Comparison of ENCODE assay signal across 9 mouse cellular contexts in genomic region chr13:40977609-40978008, GRCm38 (mm10). TPM values are rescaled to one million over a fixed set of nuclear protein-coding genes. Genes with fewer than 3 reads are reported as not detected.
A peak's percentile ranks its signal among the peaks of the same experiment; 100 is the strongest.
DNase-seq lines count a peak whose midpoint lies in the region; ATAC-seq and TF ChIP-seq lines count a peak whose summit lies in the region.
"Had no signal": no experiment of that assay in that cellular context is flagged by ENCODE, and none has a peak within 500 bp of the region (broad histone marks: within the 10 kb centered on the region; RNA-seq: fewer than 3 reads in every experiment).

No protein-coding gene starts in this region.

- H3K4me2 ChIP-seq in liver, embryonic 14.5 days (ENCODE audit: low read depth), result no peak overlapping the region
- H3K4me2 ChIP-seq: lung, embryonic 15.5 days had no signal

- peak; percentile 59 for TF ChIP-seq RAD21 in MEL (IDR thresholded peaks at IDR 0.05; ENCODE audit: low read depth, low read length)

- no peaks in the 10 kb centered on the region for H3K9me3 ChIP-seq in MEL (replicated peaks; ENCODE audit: insufficient read depth, low read length)
- no peaks in the 10 kb centered on the region for H3K9me3 ChIP-seq in heart, embryonic 10.5 days
- H3K9me3 ChIP-seq in liver, embryonic 14.5 days (ENCODE audit: control insufficient read depth, low read length), result no peaks in the 10 kb centered on the region
- H3K9me3 ChIP-seq: lung, embryonic 15.5 days had no signal

- H3K27me3 ChIP-seq in MEL (ENCODE audit: control insufficient read depth in 1 of 2, insufficient read depth in 2 of 2, low read length in 2 of 2), result no peaks in the 10 kb centered on the region
- H3K27me3 ChIP-seq in heart, embryonic 10.5 days (ENCODE audit: insufficient read depth, poor library complexity, severe bottlenecking), result no peaks in the 10 kb centered on the region
- H3K27me3 ChIP-seq in liver, embryonic 14.5 days (ENCODE audit: control insufficient read depth, insufficient read depth, low read length), result no peaks in the 10 kb centered on the region
- H3K27me3 ChIP-seq: lung, embryonic 15.5 days had no signal

- no peak overlapping the region for H3K27ac ChIP-seq in MEL (ENCODE audit: control insufficient read depth, low read depth, low read length)
- H3K27ac ChIP-seq in heart, embryonic 10.5 days, result no peak overlapping the region
- H3K27ac ChIP-seq in liver, embryonic 14.5 days, result no peak overlapping the region
- H3K27ac ChIP-seq: lung, embryonic 15.5 days had no signal

- TF ChIP-seq POLR2A in MEL (IDR thresholded peaks at IDR 0.05; ENCODE audit: control insufficient read depth in 1 of 2, insufficient read depth in 1 of 2, low read depth in 1 of 2, low read length in 2 of 2, poor library complexity in 1 of 2), result no peak

- peak; percentile 86 to 91 (median 90) for TF ChIP-seq CTCF in MEL (IDR thresholded peaks at IDR 0.05 in 2 of 3, conservative IDR thresholded peaks at IDR 0.05 in 1 of 3; ENCODE audit: control insufficient read depth in 1 of 3, insufficient read depth in 1 of 3, low read depth in 2 of 3, low read length in 3 of 3, poor library complexity in 1 of 3, severe bottlenecking in 1 of 3)
- peak; percentile 90 for TF ChIP-seq CTCF in liver, embryonic 14.5 days (IDR thresholded peaks at IDR 0.05; ENCODE audit: low read depth)

- H3K79me2 ChIP-seq in MEL (ENCODE audit: control insufficient read depth, insufficient read depth, low read length, poor library complexity), result no peaks in the 10 kb centered on the region

- no peak for TF ChIP-seq EP300 in MEL (IDR thresholded peaks at IDR 0.05; ENCODE audit: low read depth in 1 of 2, low read length in 2 of 2)
- TF ChIP-seq EP300 in liver, embryonic 14.5 days (IDR thresholded peaks at IDR 0.05; ENCODE audit: low read depth), result no peak

- ATAC-seq in liver, embryonic 14.5 days (ENCODE audit: insufficient read depth), result no peak

- 21% methylated on average over 7 of the region's 7 CpGs for whole genome bisulfite sequencing in heart, embryonic 10.5 days
- 9% methylated on average over 7 of the region's 7 CpGs for WGBS in liver, embryonic 14.5 days (ENCODE audit: insufficient replicate concordance)

- no peak overlapping the region for H3K9ac ChIP-seq in MEL (ENCODE audit: control insufficient read depth, low read depth, low read length, poor library complexity, severe bottlenecking)
- H3K9ac ChIP-seq in liver, embryonic 14.5 days (replicated peaks), result no peak overlapping the region
- H3K9ac ChIP-seq: lung, embryonic 15.5 days had no signal

- DNase-seq in layer of hippocampus, adult 11-12 months (ENCODE audit: low spot score), result peak; percentile 62
- no peak for DNase-seq in layer of hippocampus, adult 9-10 months (ENCODE audit: low spot score)
- peak; percentile 76 for DNase-seq in MEL (ENCODE audit: low read depth, low spot score)
- peak; percentile 64 for DNase-seq in brain, adult 2 months (ENCODE audit: low read depth, low spot score)
- DNase-seq in heart, embryonic 10.5 days (ENCODE audit: low spot score), result peak; percentile 76
- DNase-seq in liver, embryonic 14.5 days (ENCODE audit: low read depth in 3 of 3, low spot score in 3 of 3), result no peak
- DNase-seq in right cerebral cortex, postnatal 4 days, result peak; percentile 7
- DNase-seq in MN1 (ENCODE audit: low spot score), result no peak

- H3K4me3 ChIP-seq in MEL (ENCODE audit: control insufficient read depth in 1 of 2, insufficient read depth in 1 of 2, low read depth in 2 of 2, low read length in 2 of 2), result no peak overlapping the region
- H3K4me3 ChIP-seq in heart, embryonic 10.5 days, result no peak overlapping the region
- no peak overlapping the region for H3K4me3 ChIP-seq in liver, embryonic 14.5 days (ENCODE audit: insufficient read depth in 1 of 2, low read depth in 2 of 2, low read length in 2 of 2)
- H3K4me3 ChIP-seq: lung, embryonic 15.5 days had no signal

- H3K4me1 ChIP-seq in MEL (ENCODE audit: control insufficient read depth in 1 of 2, insufficient read depth in 2 of 2, low read length in 2 of 2), result no peaks in the 10 kb centered on the region
- H3K4me1 ChIP-seq in heart, embryonic 10.5 days, result no peaks in the 10 kb centered on the region
- peaks cover 0 to 4% of the 10 kb centered on the region in 2 experiments; a peak in 1 of 4 replicates for H3K4me1 ChIP-seq in liver, embryonic 14.5 days (replicated peaks; ENCODE audit: control insufficient read depth in 2 of 2, insufficient read depth in 2 of 2, low read length in 1 of 2)
- H3K4me1 ChIP-seq: lung, embryonic 15.5 days had no signal

- H3K36me3 ChIP-seq in MEL (ENCODE audit: control insufficient read depth in 1 of 2, insufficient read depth in 2 of 2, low read length in 2 of 2), result no peaks in the 10 kb centered on the region
- no peaks in the 10 kb centered on the region for H3K36me3 ChIP-seq in heart, embryonic 10.5 days
- H3K36me3 ChIP-seq in liver, embryonic 14.5 days (replicated peaks; ENCODE audit: control insufficient read depth, insufficient read depth, low read depth), result no peaks in the 10 kb centered on the region
- H3K36me3 ChIP-seq: lung, embryonic 15.5 days had no signal

TF ChIP-seq in MEL, 35 proteins besides CTCF, POLR2A, EP300 and RAD21:
- TF ChIP-seq SMC3 (IDR thresholded peaks at IDR 0.05; ENCODE audit: low read depth, low read length), result peak; percentile 85
- TF ChIP-seq MAFK (IDR thresholded peaks at IDR 0.05; ENCODE audit: borderline replicate concordance, low read depth, low read length), result no peak
- peak; percentile 77 for TF ChIP-seq ZC3H11A (IDR thresholded peaks at IDR 0.05; ENCODE audit: low read depth, low read length)
- peak; percentile 30; the same call in 1 of the 2 replicates for TF ChIP-seq ZNF384 (IDR thresholded peaks at IDR 0.05; ENCODE audit: low read depth, low read length)

RNA-seq across cellular contexts. Expression of gene Pak1ip1, which starts 23.2 kb away (rescaled TPM):
- 94.5 and 109 TPM in 2 replicates for total RNA-seq in MEL (2012; rRNA removed)
- 100 to 1,000 TPM in 1 of 2 experiments, not detected in 1; 101 TPM for polyA plus RNA-seq in MEL (2012; ENCODE audit: insufficient read depth in 1 of 2, insufficient read length in 2 of 2, low read depth in 1 of 2, low replicate concordance in 2 of 2, missing spikeins in 1 of 2)
- polyA plus RNA-seq in heart, embryonic 10.5 days (2016; fragmentation: Nextera tagmentation; extraction: Ambion mirVana), result 66.1 and 72.1 TPM in 2 replicates
- 32.5 and 51.0 TPM in 2 replicates for polyA plus RNA-seq in liver, embryonic 14.5 days (2012; rRNA removed)
- 60.0 and 65.4 TPM in 2 replicates for polyA plus RNA-seq in liver, embryonic 14.5 days (2014; fragmentation: Nextera tagmentation; extraction: Ambion mirVana)

RNA-seq across cellular contexts. Expression of gene Tmem14c, which starts 38.5 kb away (rescaled TPM):
- total RNA-seq in MEL (2012; rRNA removed), result 260 and 319 TPM in 2 replicates
- 100 to 1,000 TPM in 1 of 2 experiments, not detected in 1; 294 TPM for polyA plus RNA-seq in MEL (2012; ENCODE audit: insufficient read depth in 1 of 2, insufficient read length in 2 of 2, low read depth in 1 of 2, low replicate concordance in 2 of 2, missing spikeins in 1 of 2)
- 322 and 328 TPM in 2 replicates for polyA plus RNA-seq in heart, embryonic 10.5 days (2016; fragmentation: Nextera tagmentation; extraction: Ambion mirVana)
- polyA plus RNA-seq in liver, embryonic 14.5 days (2012; rRNA removed), result 335 and 364 TPM in 2 replicates
- 866 and 947 TPM in 2 replicates for polyA plus RNA-seq in liver, embryonic 14.5 days (2014; fragmentation: Nextera tagmentation; extraction: Ambion mirVana)

Comparison
In these comparisons a context has a peak if more than half of its experiments do, and no peak if none do; other contexts are left out.
1. DNase-seq: peak in layer of hippocampus, adult 11-12 months (single experiment), MEL (single experiment), brain, adult 2 months (single experiment), heart, embryonic 10.5 days (single experiment) and right cerebral cortex, postnatal 4 days (single experiment); none in layer of hippocampus, adult 9-10 months (single experiment), liver, embryonic 14.5 days (0 of 3) and MN1 (single experiment).